Mouse (Mus musculus) c-Kit-positive CD71-negative TER-119-negative erythroid progenitor cells, embryonic 14.5 days (primary cell): ENCODE data around the gene Vps13d.
A peak's percentile ranks its signal among the peaks of the same experiment; 100 is the strongest.

Source experiments
- DNase-seq: peaks from one replicate; pipeline ENCODE4 v3.0.0-alpha.2; 2013; ENCODE audit warnings: low read depth

The Vps13d gene

DNA sequence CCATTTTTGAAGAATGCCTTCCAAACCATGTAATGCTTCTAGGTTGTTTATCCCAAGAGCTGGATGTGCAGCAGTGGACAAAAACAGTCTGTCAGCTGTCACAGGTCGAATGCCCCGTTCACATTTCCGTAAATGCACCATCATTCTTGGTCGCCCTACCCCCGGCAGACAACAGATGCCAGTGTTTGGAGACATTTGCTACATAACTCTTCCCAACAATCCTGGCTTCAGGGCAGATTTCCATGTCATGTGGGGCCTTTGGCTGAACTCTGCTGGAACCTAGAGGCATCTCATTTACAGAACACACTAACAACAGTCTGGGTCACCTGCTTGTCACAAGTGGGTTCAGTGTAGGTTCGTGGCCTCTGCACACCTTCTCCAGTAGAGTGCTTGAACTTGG is 190.6 kb downstream of the Vps13d start:
- no peak for DNase-seq

DNA sequence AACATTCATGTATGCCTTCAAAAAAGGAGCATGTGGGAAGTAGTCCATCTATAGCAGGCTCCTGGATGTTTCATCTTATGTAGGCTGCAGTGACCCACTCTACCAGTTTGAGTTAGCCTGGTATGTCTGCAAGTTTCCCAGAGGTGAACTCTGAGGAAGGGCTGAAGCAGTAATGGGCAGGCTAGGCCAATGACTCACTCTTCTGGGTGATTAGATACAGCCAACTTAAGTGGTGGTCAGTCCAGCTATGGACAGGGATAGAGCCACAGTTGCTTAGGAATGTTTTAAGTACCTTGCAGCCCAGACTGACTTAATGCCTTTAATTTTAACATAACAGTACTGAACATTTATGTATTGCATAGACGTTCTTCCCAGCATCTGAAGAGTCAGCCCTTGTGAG is 192.1 kb downstream of the Vps13d start:
- DNase-seq, result no peak

DNA sequence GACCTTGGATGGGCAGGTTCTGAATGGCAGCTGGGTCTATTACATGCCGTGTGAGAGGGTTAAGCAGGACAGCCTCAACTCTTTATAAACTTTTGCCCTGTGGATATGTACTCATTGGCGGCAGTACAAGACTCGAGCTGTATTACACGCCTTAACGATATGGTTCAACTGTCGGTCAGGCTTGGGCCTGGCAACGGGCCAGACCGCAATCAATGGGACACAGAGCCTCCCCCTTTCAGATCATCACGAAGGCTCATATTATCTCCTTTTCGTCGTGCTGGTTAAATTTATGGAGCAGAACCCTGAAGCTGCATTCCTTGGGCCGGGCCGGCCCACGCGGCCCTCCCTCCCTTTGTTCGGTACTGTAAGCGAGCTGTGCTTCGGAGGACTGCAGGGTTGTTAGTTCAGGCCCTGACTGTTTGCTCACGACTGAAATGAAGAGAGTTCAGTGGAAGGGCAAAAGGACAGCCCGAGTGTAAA is 194.9 kb downstream of the Vps13d start:
- DNase-seq, result no peak

DNA sequence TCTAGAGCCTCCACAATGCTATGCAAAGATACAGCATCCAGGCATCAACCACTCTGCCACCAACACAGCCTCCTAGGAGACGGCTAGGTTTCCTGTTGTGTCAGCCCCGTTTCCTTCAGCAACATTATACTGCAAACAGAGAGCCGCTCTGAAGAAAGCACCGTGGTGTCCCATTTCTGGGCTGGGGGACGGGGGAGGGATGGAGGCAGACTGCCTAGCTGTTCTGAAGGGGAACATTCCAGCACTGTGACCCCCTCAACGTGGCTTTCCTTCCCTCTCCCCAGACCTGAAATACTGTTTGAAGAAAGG is 195.3 kb downstream of the Vps13d start:
- no peak for DNase-seq

DNA sequence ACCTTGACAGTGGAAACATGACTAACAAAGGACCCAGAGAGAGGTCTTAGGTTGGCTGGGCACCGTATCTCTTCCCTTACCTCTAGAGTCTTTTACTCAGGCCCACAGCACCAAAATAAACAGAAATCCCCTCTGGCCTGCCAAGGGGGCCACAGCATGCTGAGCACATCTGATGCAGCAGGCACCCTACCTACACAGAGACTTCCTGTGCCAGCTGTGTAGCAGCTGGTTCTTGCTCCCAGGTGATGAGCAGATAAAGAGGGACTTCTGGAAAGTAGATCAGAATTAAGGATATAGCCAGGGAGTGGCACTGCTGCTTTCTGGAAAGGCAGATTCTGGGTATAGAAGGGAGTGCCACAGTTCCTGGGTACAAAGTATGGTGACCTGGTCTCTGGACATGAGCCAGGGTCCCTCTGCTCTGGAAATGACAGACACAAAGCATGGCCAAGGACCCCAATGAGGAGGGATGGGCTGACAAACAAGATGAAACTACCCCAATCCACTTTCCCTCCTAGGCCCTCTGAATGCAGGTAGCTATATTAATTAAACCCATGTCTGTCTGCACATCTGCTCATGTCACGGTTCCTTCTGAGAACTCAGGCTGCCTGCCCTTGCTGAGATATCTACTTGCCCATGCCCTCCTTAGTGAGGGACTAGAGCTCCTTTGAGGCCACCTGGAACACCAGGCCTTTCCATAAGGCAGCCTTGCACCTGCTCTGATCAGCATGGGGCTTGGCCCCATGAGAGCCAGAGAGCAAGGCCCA is 195.8 kb downstream of the Vps13d start:
- no peak for DNase-seq

DNA sequence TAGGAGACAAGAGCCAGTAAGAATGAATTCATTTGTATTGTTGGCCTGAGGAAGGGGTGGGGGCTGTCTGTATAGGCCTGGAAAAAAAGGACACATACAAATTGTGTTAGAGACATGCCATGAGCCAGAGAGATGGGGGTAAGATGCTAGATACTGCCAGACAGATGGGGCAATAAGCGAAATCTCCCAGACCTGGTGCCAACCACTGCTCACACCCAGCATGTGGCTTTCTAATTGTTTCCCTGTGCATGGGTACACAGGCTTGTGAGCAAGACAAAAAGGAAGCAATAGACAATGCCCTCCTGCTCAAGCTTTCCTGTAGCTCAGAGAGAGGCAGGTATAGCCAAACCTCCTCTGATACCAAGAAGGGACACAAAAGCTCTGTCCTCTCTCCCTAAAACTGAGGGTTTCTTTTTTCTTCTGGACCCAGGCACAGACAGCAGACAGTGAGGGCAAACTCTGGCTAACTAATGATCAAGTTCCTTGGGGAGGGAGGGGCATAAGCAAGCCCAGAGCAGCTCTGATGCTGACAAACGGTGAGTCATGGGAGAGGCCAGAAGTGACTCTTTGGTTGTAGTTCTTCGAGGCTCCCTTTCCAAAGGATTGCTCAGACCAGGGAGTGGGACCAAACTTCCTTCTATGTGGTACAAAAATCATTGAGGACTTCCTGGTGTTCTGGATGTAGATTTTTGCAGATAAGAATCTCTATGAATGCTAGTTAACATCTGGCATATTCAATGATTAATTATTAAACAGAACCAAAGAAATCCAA is 196.7 kb downstream of the Vps13d start:
- DNase-seq, result peak; percentile 43

DNA sequence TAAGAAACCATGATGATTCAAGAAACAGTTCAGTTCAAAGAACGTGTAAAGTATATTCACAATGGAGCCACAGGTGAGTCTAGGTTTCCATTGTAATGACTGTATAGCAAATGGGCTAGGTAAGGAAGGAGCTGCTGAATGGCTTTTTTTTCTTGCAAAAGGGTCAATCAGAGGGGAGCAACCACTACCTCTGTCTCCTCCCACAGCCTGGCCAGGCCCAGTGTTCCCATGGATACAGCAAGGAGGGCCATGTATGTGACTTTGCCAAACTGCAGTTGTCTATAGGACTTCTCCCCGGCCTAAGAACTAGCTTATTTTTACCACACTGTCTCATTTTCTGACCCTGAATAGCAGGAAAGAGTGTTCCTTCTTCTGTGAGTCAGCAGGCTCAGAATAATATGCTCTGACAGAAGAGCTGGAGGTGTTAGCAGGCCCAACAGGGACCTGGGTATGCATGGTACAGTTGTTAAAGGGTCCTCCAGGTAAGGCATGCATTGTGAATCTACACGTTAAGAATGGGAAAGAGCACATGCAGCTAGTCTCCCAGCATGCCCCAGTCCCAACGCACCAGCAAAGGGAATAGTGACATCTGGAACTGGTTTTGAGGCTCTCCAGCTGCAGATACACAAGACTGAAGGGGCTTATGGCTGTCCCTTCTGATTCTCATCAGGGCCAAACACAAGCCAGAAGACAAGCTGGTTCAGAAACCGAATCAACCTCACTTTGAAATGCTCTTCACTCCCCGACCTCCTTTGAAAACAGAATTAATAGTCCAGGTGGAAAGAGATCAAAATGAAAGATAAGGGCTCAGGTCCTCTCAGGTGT is 197.6 kb downstream of the Vps13d start:
- no peak for DNase-seq

DNA sequence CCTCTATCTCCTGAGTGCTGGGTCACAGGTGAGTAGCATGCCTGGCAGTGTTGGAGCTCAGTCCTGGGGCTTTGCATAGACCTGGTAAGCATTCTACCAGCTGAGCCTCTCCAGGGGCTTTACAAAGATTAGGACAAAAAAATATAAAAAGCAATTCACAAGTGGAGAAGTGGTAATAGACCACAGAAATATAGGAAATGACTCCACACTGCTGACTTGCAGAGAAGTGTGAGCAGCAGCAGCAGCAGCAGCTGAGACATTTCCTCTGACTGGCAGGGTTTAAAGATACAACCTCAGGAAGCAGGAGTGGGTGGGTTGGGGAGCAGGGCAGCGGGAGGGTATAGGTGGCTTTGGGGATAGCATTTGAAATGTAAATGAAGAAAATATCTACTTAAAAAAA is 199.0 kb downstream of the Vps13d start:
- DNase-seq, result no peak

DNA sequence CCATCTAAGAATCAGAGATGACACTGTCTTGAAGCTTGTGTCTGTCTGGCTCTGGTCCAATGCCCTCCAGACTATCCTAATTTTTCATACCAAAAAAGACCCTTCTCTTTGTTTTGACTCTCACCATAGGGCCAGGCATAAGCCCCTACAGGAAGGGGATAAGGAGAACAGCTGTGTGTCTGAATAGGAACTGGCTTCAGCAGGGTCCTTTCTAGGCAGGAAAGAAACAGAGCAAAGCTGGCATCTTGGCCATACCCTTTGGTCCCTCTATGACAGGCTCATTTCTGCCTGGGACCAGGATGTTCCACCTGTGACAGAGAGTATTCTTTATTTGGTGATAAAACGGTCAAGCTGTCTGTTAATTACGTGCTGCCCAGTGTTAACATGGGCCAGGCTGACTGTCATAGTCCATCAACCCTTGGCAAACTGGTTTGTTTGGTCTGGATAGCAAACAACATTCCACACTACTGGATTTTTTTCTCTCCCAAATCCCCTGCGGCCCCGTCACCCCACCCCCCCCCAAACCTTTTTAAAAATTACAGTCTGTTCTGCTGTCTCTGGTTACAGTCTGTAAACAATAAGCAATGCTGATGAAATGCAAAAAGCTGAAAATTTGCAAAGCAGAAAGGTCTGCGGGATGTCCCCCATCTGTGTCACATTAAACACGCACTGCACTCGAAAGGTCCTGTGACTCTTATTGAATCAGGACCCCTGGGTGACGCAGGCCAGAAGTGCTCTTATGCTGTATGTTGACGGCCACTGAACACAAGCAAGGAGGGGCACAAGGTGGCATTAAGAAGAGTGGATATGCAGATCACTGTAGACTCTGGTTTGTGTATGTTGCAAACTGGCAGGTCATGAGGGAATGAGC is 201.5 kb downstream of the Vps13d start:
- DNase-seq, result no peak

DNA sequence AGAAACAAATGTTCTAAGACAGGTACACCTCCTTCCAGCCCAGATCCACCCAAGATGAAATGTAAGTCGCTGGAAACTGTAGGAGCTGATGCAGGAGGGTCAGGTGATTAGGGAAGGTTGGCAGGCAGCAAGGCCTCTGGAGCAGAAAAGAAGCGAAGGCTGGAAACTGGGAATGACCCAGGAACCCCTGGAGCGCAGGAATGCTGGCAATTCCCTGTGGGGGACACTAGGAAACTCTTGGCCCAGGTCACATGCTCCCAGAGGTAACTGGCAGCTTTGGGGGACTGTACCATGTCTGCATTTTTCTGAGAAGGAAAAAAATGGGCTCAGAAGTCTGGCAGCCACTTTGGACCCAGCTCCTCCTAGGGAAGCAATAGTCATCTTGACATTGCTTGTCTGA is 202.4 kb downstream of the Vps13d start:
- no peak for DNase-seq

DNA sequence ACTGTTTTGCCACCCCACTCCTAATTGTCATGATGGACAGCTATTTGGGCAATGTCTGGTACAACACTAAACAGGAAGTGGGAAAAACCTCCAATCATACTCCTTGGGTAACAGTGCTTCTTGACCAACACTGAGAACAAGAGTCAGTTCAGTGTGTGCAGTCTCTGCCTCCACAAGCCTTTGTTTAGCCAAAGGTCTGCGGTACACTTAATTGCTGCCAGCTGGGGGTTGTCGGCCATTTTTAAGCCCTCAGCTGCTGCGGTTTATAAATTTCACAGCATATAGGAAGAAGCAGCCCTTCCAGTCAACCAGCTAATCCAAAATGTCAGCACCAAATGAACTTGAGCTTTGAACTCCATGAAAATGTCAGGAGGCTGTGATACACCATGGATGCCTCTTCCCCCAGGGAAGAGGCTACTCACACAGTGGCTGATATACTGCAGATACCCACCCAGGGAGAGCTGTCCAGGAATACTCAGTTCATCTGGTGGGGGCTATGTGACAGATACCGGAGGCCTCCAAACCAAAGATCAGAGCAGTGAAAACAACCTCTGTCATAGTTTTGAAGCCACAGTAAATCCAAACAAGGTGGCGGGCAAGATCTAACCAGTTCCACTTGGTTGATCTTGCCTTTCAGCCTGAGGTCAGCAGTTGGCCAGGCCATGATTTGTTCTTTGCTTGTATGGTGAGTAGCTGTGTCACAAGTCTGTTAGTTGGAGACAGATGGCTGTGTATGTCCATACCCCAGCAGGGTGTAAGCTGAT is 206.2 kb downstream of the Vps13d start:
- DNase-seq, result no peak

DNA sequence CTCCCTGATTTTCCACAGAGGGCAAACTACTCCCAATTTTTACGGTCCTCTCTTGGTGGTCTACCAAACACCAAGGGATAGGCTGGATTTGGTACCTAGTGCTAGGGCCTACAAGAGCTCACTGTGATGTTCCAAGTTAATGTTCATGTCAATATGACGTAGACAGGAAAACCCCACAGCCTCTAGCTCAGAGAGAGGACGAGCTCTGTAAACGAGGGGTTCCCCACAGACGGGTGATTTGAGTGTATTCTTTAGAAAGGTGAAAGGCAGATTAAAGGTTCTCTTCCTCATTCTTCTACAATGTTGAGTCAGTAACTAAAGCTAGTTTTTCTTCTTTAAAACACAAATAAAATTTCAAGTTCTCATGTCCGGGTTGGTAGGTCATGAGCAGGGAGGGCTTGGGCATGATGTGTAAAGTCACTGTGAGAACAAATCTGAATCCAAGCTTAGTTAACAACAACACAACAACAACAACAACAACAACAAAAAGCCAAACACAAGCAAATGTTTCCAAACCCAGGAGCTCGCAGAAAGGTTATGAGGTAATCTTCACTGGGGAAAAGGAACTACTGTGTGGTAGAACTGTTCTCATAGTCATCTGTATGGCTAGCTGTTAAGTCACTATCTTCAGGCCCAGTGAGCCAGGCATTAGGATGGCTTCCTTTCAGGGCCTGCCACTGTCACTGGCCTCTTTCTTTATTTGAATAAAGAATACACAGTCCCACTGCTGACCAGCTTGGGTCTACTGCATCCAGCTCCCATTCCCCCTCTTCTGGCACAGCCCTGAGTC is 208.6 kb downstream of the Vps13d start:
- no peak for DNase-seq

DNA sequence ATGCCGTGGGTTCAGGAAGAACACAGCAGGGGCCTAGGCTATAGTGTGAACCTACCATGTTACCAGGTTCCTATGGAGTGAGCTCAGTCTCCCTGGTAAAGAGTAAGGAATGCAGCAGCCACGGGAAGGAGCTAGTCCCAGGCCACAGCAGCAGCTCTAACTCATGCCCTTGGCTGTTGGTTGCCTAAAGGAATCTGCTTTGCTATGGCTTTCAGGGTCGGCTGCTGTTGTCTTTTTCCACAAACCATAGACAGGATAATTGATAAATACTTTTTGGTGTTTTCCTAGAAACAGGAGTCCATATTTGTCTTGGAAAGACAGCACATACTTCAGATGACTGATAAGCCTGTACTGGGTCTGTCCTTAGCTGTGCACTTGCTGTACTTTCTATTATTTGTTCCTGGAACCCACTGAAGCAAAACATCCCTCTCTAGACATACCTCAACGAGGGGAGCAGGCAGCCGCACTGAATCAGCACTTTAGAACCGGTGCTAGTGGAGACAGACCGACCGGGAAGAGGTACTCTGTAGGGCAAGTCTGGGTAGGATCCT is 210.9 kb downstream of the Vps13d start:
- no peak for DNase-seq

DNA sequence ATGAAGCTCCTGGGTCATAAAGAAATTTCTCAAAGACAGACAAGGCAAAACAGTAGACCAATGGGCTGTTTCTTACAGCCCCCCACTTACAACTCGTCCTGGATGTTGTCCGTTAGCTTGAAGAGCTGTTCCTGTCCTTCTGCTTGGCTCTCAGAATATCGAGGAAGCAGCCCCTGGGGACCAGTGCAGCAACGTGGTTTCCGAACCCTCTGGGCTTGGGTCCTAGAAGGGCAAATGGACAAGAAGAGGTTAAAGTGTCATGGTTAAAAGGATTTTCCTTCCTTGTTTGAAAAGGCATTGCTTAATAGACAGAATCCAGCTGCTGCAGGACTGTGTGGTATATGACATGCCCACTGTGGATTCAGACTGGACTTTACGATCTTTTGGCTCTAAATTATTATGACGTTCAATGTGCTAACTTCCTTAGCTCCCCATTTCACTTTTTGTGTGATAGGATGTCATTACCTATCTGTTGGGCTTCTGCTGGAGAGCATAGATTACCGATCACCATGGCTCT is 211.5 kb downstream of the Vps13d start:
- DNase-seq, result no peak

DNA sequence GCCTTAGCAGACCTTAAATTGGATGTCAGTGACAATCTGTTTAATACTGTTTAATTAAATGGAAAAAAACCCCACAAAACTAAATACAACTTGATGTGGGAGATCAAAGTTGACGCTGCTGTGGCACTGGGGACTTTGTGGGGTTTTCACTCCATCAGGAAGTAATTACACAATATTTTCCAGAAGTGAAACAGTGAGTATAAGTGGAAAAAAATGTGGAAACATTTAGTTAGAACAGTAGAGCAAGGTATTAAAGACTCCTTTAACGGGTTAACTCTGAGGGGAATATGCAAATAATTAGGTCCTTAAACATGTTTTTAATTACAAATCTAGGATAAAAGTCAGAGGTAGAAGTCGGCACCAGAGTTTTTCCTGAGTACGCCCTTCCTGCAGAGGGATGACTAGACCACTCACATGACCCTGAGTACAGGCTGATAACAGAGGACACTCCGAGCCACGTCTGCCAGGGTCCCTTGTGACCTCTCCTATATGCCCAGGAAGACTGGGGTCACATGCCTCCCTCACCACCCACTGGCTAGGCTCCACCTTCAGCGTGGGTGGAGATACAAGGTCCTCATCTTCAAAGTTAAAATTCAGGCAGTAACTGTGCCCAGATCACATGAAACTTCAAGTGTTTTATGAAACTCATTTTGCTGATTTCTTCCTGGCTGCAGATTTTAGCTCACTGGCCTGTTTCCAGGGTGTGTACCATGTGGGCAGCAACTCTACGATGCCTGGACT is 213.8 kb downstream of the Vps13d start:
- peak; percentile 45 for DNase-seq

DNA sequence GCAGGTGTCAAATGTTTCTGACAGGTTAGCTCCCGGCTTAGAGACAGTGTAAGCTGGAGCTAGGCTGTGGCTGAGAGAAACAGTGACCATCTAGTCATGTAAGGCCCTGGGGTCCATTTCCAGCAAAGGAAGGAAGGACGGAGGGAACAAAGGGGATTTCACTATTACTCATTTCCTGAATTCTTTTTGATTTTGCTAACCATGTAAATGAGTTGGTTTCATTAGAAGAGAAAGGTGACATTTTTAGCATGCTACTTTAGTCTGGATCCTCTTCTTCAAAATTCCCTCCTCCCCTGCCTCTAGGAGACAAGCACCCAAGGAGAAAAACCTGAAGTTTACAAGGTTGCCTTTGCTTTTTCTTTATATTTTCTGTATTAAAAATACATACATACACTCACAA is 214.7 kb downstream of the Vps13d start:
- no peak for DNase-seq

DNA sequence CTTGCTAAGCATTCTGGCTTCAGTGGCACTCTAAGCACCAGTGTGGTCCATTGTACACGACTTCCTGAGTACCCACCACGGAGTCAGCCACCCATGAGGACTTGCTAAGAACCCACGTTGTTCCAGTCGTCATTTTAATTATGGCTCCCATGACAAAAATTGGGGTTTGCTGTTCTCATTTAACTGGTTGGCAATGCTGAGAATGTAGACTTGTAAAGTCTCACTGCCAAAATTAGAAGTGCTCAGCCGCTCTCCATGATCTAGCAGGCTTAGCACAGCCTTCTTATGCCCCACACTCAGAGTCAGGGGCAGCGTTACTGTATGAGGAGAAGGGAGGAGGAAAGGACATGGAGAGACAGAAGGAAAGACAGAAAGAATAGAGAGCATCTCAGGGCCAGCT is 216.8 kb downstream of the Vps13d start:
- DNase-seq, result no peak

DNA sequence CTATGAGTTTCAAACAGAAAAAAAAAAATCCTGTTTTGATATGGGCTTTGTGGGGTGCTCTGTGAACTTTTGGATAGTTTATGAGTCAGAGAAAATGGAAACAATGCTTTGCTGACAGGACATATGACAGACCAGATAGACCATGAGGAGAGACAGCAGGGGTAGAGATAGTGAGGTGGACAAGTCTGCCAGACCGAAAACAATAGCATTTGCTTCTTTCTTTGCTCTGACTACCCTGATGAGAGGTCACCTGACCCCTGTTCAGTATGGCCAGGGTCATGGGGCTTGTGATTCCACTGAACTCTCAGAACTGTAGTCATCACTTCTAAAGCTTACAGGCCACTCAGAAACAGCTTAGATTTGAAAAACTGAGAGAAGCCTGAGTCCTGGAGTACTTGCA is 217.7 kb downstream of the Vps13d start:
- no peak for DNase-seq

DNA sequence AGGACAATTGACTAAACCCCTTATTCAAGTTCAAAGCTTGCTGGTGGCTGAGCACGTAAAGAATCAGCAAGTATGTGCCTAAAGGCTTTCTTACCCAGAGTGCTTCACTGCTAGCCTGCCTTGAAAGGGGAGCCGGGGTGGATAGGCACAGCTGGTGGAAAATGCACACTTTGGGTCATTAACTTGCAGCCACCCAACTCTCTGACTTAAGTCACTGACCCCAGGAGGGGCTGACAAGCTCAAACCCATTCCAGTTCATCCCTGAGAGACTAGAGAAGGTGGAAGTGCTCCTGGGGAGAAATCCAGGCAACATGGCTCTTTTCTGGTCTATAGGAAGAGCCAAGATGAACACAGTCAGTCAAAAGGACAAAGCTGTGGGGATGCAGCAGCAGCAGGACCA is 219.3 kb downstream of the Vps13d start:
- DNase-seq, result no peak
